Mouse (Mus musculus) splenic B cell, adult 2 months (primary cell): ENCODE data around the gene Aanat.
A peak's percentile ranks its signal among the peaks of the same experiment; 100 is the strongest.

Experiments
- DNase-seq: peaks from one replicate; pipeline ENCODE4 v3.0.0-alpha.2; 2011; ENCODE audit warnings: low read depth, low spot score
- H3K27me3 ChIP-seq: 2 replicates; pipeline ENCODE4 v1.6.1; 2012; ENCODE audit warnings: mild to moderate bottlenecking, low read length, moderate library complexity, mixed read lengths; ENCODE audit not compliant: control insufficient read depth, poor library complexity, insufficient read depth, severe bottlenecking
- H3K36me3 ChIP-seq: 2 replicates; pipeline ENCODE4 v1.6.1; 2012; ENCODE audit warnings: mild to moderate bottlenecking, low read length, moderate library complexity, mixed read lengths; ENCODE audit not compliant: control insufficient read depth, poor library complexity, insufficient read depth, severe bottlenecking

The Aanat gene

GRCm38 (mm10) chr11:116565283-116566041 is 20.8 kb upstream of the Aanat start:
- no peaks in the 10 kb centered on the region for H3K27me3 ChIP-seq
- DNase-seq = no peak
- H3K36me3 ChIP-seq = no peaks in the 10 kb centered on the region

GRCm38 (mm10) chr11:116567531-116567930 is 18.7 kb upstream of the Aanat start:
- DNase-seq = no peak
- no peaks in the 10 kb centered on the region for H3K27me3 ChIP-seq
- H3K36me3 ChIP-seq = no peaks in the 10 kb centered on the region

- no peaks in the 10 kb centered on the region for H3K27me3 ChIP-seq
- H3K36me3 ChIP-seq = no peaks in the 10 kb centered on the region
- DNase-seq = no peak
Measured at GRCm38 (mm10) chr11:116570821-116571220, 15.4 kb upstream of the Aanat start.

- DNase-seq = no peak
- no peaks in the 10 kb centered on the region for H3K36me3 ChIP-seq
- no peaks in the 10 kb centered on the region for H3K27me3 ChIP-seq
Measured at GRCm38 (mm10) chr11:116571767-116572679, 14.2 kb upstream of the Aanat start.

- H3K36me3 ChIP-seq = no peaks in the 10 kb centered on the region
- no peaks in the 10 kb centered on the region for H3K27me3 ChIP-seq
- DNase-seq = no peak
Measured at GRCm38 (mm10) chr11:116572756-116573543, 13.3 kb upstream of the Aanat start.

GRCm38 (mm10) chr11:116574486-116574885 is 11.7 kb upstream of the Aanat start:
- no peaks in the 10 kb centered on the region for H3K36me3 ChIP-seq
- no peak for DNase-seq
- no peaks in the 10 kb centered on the region for H3K27me3 ChIP-seq

GRCm38 (mm10) chr11:116574982-116575381 is 11.2 kb upstream of the Aanat start:
- DNase-seq = no peak
- no peaks in the 10 kb centered on the region for H3K36me3 ChIP-seq
- no peaks in the 10 kb centered on the region for H3K27me3 ChIP-seq

- DNase-seq = no peak
- H3K36me3 ChIP-seq = no peaks in the 10 kb centered on the region
Measured at GRCm38 (mm10) chr11:116575396-116575795, 10.8 kb upstream of the Aanat start.

GRCm38 (mm10) chr11:116579280-116579679 is 7.0 kb upstream of the Aanat start:
- DNase-seq = no peak
- no peaks in the 10 kb centered on the region for H3K36me3 ChIP-seq
- H3K27me3 ChIP-seq = no peaks in the 10 kb centered on the region

More at GRCm38 (mm10) chr11:116575396-116575795, 10.8 kb upstream of the Aanat start:
- no peaks in the 10 kb centered on the region for H3K27me3 ChIP-seq

- H3K36me3 ChIP-seq = no peaks in the 10 kb centered on the region
- no peak for DNase-seq
- no peaks in the 10 kb centered on the region for H3K27me3 ChIP-seq
Measured at GRCm38 (mm10) chr11:116580031-116580652, 6.1 kb upstream of the Aanat start.

- Histone ChIP-seq H3K36me3 (no peaks in the 10 kb centered on the region), H3K27me3 (no peaks in the 10 kb centered on the region)
- DNase-seq = peak; percentile 67
Measured at GRCm38 (mm10) chr11:116580711-116581375, 5.4 kb upstream of the Aanat start.

GRCm38 (mm10) chr11:116581376-116581814 is 4.8 kb upstream of the Aanat start, which contains the start of gene Ube2o:
Ube2o (minus strand) TSS chr11:116581447.
- Histone ChIP-seq H3K36me3 (no peaks in the 10 kb centered on the region), H3K27me3 (no peaks in the 10 kb centered on the region)
- DNase-seq = peak; percentile 94

GRCm38 (mm10) chr11:116585682-116586081 is 550 bp upstream of the Aanat start:
- no peak for DNase-seq
- H3K27me3 ChIP-seq = no peaks in the 10 kb centered on the region
- no peaks in the 10 kb centered on the region for H3K36me3 ChIP-seq
